ENCODE assay signal across 8 mouse cellular contexts in the genomic region with DNA sequence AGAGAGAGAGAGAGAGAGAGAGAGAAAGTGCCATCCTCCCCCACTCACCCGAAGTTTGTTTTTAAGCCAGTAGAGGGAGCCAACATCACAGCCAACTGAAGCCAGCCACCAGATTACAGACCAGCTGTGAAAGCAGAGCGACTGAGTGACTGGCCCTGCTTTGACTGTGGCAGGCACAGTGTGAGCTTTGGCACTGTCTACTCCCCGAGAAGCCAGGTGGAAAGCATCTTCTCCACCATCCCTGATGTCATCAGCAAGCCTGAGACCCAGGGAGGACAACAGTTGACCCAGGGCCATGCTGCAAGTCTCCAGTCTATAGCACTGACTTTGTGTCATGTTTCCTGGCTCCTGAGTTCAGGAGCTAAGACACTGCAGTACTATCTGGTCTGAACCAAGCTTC. TPM values are rescaled to one million over a fixed set of nuclear protein-coding genes. Genes with fewer than 3 reads are reported as not detected.
DNase-seq lines count a peak whose midpoint lies in the region; ATAC-seq and TF ChIP-seq lines count a peak whose summit lies in the region.

No protein-coding gene starts in this region.

- H3K79me2 ChIP-seq in heart, adult 2 months (replicated peaks; ENCODE audit: control insufficient read depth, insufficient read depth, low read length), result no peaks in the 10 kb centered on the region

- intact Hi-C loops in heart, adult 2 months (cut with DNase I), result loop anchor here (1.0 to 10.0 kb wide), 3 partner anchors 78 to 510 kb away; a partner anchor contains a TSS

- H3K4me3 ChIP-seq in embryonic facial prominence, embryonic 10.5 days, result no peak overlapping the region
- no peak overlapping the region for H3K4me3 ChIP-seq in heart, adult 2 months
- H3K4me3 ChIP-seq in limb, embryonic 11.5 days (ENCODE audit: low read depth, low read length), result no peak overlapping the region
- H3K4me3 ChIP-seq in midbrain, embryonic 13.5 days (replicated peaks), result no peak overlapping the region

- TF ChIP-seq EP300 in heart, adult 2 months (IDR thresholded peaks at IDR 0.05; ENCODE audit: insufficient read depth, low read depth, low read length), result peak; percentile 74

- H3K27me3 ChIP-seq in embryonic facial prominence, embryonic 10.5 days (replicated peaks; ENCODE audit: low read depth, poor library complexity, severe bottlenecking), result no peaks in the 10 kb centered on the region
- H3K27me3 ChIP-seq in heart, adult 2 months (ENCODE audit: control insufficient read depth, insufficient read depth, low read length), result no peaks in the 10 kb centered on the region
- H3K27me3 ChIP-seq in limb, embryonic 11.5 days (ENCODE audit: control insufficient read depth, insufficient read depth, low read length), result no peaks in the 10 kb centered on the region
- no peaks in the 10 kb centered on the region for H3K27me3 ChIP-seq in midbrain, embryonic 13.5 days
- H3K27me3 ChIP-seq in splenic B cell, adult 2 months (ENCODE audit: control insufficient read depth, insufficient read depth, low read length, poor library complexity, severe bottlenecking), result no peaks in the 10 kb centered on the region

- H3K36me3 ChIP-seq in embryonic facial prominence, embryonic 10.5 days (replicated peaks), result peaks cover 21% of the 10 kb centered on the region
- H3K36me3 ChIP-seq in heart, adult 2 months (ENCODE audit: control insufficient read depth, insufficient read depth, low read length), result no peaks in the 10 kb centered on the region
- no peaks in the 10 kb centered on the region for H3K36me3 ChIP-seq in limb, embryonic 11.5 days (ENCODE audit: control insufficient read depth, insufficient read depth, low read length)
- H3K36me3 ChIP-seq in midbrain, embryonic 13.5 days, result no peaks in the 10 kb centered on the region
- H3K36me3 ChIP-seq in splenic B cell, adult 2 months (ENCODE audit: control insufficient read depth, insufficient read depth, low read length, poor library complexity, severe bottlenecking), result no peaks in the 10 kb centered on the region

- H3K9ac ChIP-seq in heart, adult 2 months (ENCODE audit: low read depth, low read length), result no peak overlapping the region
- H3K9ac ChIP-seq in limb, embryonic 11.5 days (ENCODE audit: low read length), result no peak overlapping the region
- H3K9ac ChIP-seq in midbrain, embryonic 13.5 days (replicated peaks), result no peak overlapping the region

- ATAC-seq in limb, embryonic 11.5 days (ENCODE audit: insufficient number of reproducible peaks, low FRiP score, low TSS enrichment, low read depth), result peak; percentile 74
- peak; percentile 93 for ATAC-seq in midbrain, embryonic 13.5 days

- TF ChIP-seq CTCF in heart, adult 2 months (IDR thresholded peaks at IDR 0.05), result peak; percentile 76

- H3K4me2 ChIP-seq in limb, embryonic 11.5 days (ENCODE audit: low read depth, severe bottlenecking), result no peak overlapping the region
- H3K4me2 ChIP-seq in midbrain, embryonic 13.5 days (replicated peaks), result no peak overlapping the region

- peaks cover 48% of the 10 kb centered on the region for H3K4me1 ChIP-seq in embryonic facial prominence, embryonic 10.5 days
- H3K4me1 ChIP-seq in heart, adult 2 months (ENCODE audit: control insufficient read depth, insufficient read depth, low read length), result 0 out of 2 replicates have a peak, but pooled peaks cover 1% of the 10 kb centered on the region
- peaks cover 25% of the 10 kb centered on the region for H3K4me1 ChIP-seq in limb, embryonic 11.5 days (ENCODE audit: control insufficient read depth, insufficient read depth, low read length)
- peaks cover 13% of the 10 kb centered on the region for H3K4me1 ChIP-seq in midbrain, embryonic 13.5 days (replicated peaks)

- DNase-seq in 3134 (ENCODE audit: extremely low read depth, insufficient read length, low spot score), result peak; percentile 20
- peak; percentile 48 for DNase-seq in adrenal gland, adult 8-10 months
- DNase-seq in embryonic facial prominence, embryonic 10.5 days (ENCODE audit: low spot score), result peak; percentile 81
- DNase-seq in heart, adult 2 months, result peak; percentile 62 to 67
- peak; percentile 58 to 79 for DNase-seq in kidney, adult 8-10 months
- DNase-seq in limb, embryonic 11.5 days (ENCODE audit: low spot score), result peak; percentile 82
- DNase-seq in splenic B cell, adult 2 months (ENCODE audit: low read depth, low spot score), result peak; percentile 4

- 2% methylated on average over 3 of the region's 3 CpGs for WGBS in embryonic facial prominence, embryonic 10.5 days
- WGBS in heart, adult 2 months, result 3% methylated on average over 3 of the region's 3 CpGs
- 1% methylated on average over 3 of the region's 3 CpGs for WGBS in limb, embryonic 11.5 days
- 0% methylated on average over 3 of the region's 3 CpGs for WGBS in midbrain, embryonic 13.5 days

- H3K9me3 ChIP-seq in embryonic facial prominence, embryonic 10.5 days, result no peaks in the 10 kb centered on the region
- no peaks in the 10 kb centered on the region for H3K9me3 ChIP-seq in limb, embryonic 11.5 days (ENCODE audit: control insufficient read depth, low read length)
- H3K9me3 ChIP-seq in midbrain, embryonic 13.5 days, result no peaks in the 10 kb centered on the region

- no peak for TF ChIP-seq POLR2A in heart, adult 2 months (IDR thresholded peaks at IDR 0.05; ENCODE audit: insufficient read depth, low read depth, low read length)

- H3K27ac ChIP-seq in embryonic facial prominence, embryonic 10.5 days (replicated peaks), result peak overlapping the region; percentile 74
- H3K27ac ChIP-seq in heart, adult 2 months, result no peak overlapping the region
- no peak overlapping the region; the same call in 1 of the 2 replicates for H3K27ac ChIP-seq in limb, embryonic 11.5 days (replicated peaks; ENCODE audit: low read depth, low read length)
- H3K27ac ChIP-seq in midbrain, embryonic 13.5 days, result no peak overlapping the region

RNA-seq across cellular contexts. Expression of a gene that starts 20.2 kb away (rescaled TPM):
- not detected for total RNA-seq in adrenal gland, adult 8-10 months (2022)
- 0.06 and 0.16 TPM in 2 replicates for polyA plus RNA-seq in embryonic facial prominence, embryonic 10.5 days (2016; fragmentation: Nextera tagmentation; extraction: Ambion mirVana)
- under 1 TPM; 0.29 to 0.41 TPM for total RNA-seq in heart, adult 2 months (2021)
- 0.41 and 0.76 TPM in 2 replicates for polyA plus RNA-seq in heart, adult 2 months (2012; rRNA removed)
- polyA plus RNA-seq in limb, embryonic 11.5 days (2014; fragmentation: Nextera tagmentation; extraction: Ambion mirVana), result not detected in 2 replicates
- not detected in 2 replicates for polyA plus RNA-seq in midbrain, embryonic 13.5 days (2015; fragmentation: Nextera tagmentation; extraction: Ambion mirVana)

RNA-seq across cellular contexts. Expression of a gene that starts 22.7 kb away (rescaled TPM):
- 100 to 1,000 TPM in 3 of 4 experiments, 10 to 100 TPM in 1; 95.7 to 156 (median 129) TPM for total RNA-seq in adrenal gland, adult 8-10 months (2022)
- 26.0 and 27.8 TPM in 2 replicates for polyA plus RNA-seq in embryonic facial prominence, embryonic 10.5 days (2016; fragmentation: Nextera tagmentation; extraction: Ambion mirVana)
- 10 to 100 TPM; 22.2 to 24.1 TPM for total RNA-seq in heart, adult 2 months (2021)
- polyA plus RNA-seq in heart, adult 2 months (2012; rRNA removed), result 29.9 and 38.1 TPM in 2 replicates
- polyA plus RNA-seq in limb, embryonic 11.5 days (2014; fragmentation: Nextera tagmentation; extraction: Ambion mirVana), result 14.6 and 15.6 TPM in 2 replicates
- 12.6 and 13.2 TPM in 2 replicates for polyA plus RNA-seq in midbrain, embryonic 13.5 days (2015; fragmentation: Nextera tagmentation; extraction: Ambion mirVana)

RNA-seq across cellular contexts. Expression of a gene that starts 29.8 kb away (rescaled TPM):
- total RNA-seq in adrenal gland, adult 8-10 months (2022), result under 1 TPM in 3 of 4 experiments, not detected in 1; 0.06 to 0.11 (median 0.06) TPM
- not detected in 2 replicates for polyA plus RNA-seq in embryonic facial prominence, embryonic 10.5 days (2016; fragmentation: Nextera tagmentation; extraction: Ambion mirVana)
- not detected for total RNA-seq in heart, adult 2 months (2021)
- polyA plus RNA-seq in heart, adult 2 months (2012; rRNA removed), result 0.59 TPM in 1 of 2 replicates, not detected in the other
- polyA plus RNA-seq in limb, embryonic 11.5 days (2014; fragmentation: Nextera tagmentation; extraction: Ambion mirVana), result not detected in 2 replicates
- polyA plus RNA-seq in midbrain, embryonic 13.5 days (2015; fragmentation: Nextera tagmentation; extraction: Ambion mirVana), result 0.22 TPM in 1 of 2 replicates, not detected in the other

RNA-seq across cellular contexts. Expression of a gene that starts 48.8 kb away (rescaled TPM):
- total RNA-seq in adrenal gland, adult 8-10 months (2022), result under 1 TPM; 0.07 to 0.49 (median 0.37) TPM
- 0.11 TPM in 1 of 2 replicates, not detected in the other for polyA plus RNA-seq in embryonic facial prominence, embryonic 10.5 days (2016; fragmentation: Nextera tagmentation; extraction: Ambion mirVana)
- under 1 TPM; 0.10 to 0.20 TPM for total RNA-seq in heart, adult 2 months (2021)
- not detected in 2 replicates for polyA plus RNA-seq in heart, adult 2 months (2012; rRNA removed)
- not detected in 2 replicates for polyA plus RNA-seq in limb, embryonic 11.5 days (2014; fragmentation: Nextera tagmentation; extraction: Ambion mirVana)
- not detected in 2 replicates for polyA plus RNA-seq in midbrain, embryonic 13.5 days (2015; fragmentation: Nextera tagmentation; extraction: Ambion mirVana)

Comparison
In these comparisons a context has a peak if more than half of its experiments do, and no peak if none do; other contexts are left out.
1. DNase-seq: peak in every context shown above with its lines; median percentile 82 in limb, embryonic 11.5 days; 81 in embryonic facial prominence, embryonic 10.5 days; 68 in kidney, adult 8-10 months; 64 in heart, adult 2 months; 48 in adrenal gland, adult 8-10 months; 20 in 3134; 4 in splenic B cell, adult 2 months.